ENCODE assay signal across 7 mouse cellular contexts in genomic region chr17:90696071-90696800, GRCm38 (mm10).
A peak's percentile ranks its signal among the peaks of the same experiment; 100 is the strongest.
DNase-seq lines count a peak whose midpoint lies in the region; ATAC-seq and TF ChIP-seq lines count a peak whose summit lies in the region.

No protein-coding gene starts in this region.

- no peak overlapping the region for H3ac ChIP-seq in C2C12 (ENCODE audit: control insufficient read depth, insufficient read length, low read depth)

- no peaks in the 10 kb centered on the region for H3K27me3 ChIP-seq in C2C12 (ENCODE audit: control insufficient read depth, insufficient read depth, insufficient read length)
- peaks cover 30% of the 10 kb centered on the region for H3K27me3 ChIP-seq in forebrain, embryonic 12.5 days
- H3K27me3 ChIP-seq in midbrain, embryonic 12.5 days = no peaks in the 10 kb centered on the region
- no peaks in the 10 kb centered on the region for H3K27me3 ChIP-seq in liver, postnatal 0 days (ENCODE audit: insufficient read depth, low read length)

- no peak overlapping the region for H3K4me3 ChIP-seq in C2C12 (ENCODE audit: insufficient read depth, poor library complexity, severe bottlenecking)
- H3K4me3 ChIP-seq in forebrain, embryonic 12.5 days (replicated peaks) = no peak overlapping the region
- H3K4me3 ChIP-seq in midbrain, embryonic 12.5 days = no peak overlapping the region
- no peak overlapping the region for H3K4me3 ChIP-seq in liver, postnatal 0 days (ENCODE audit: low read depth, low read length)

- H3K27ac ChIP-seq in forebrain, embryonic 12.5 days = peak overlapping the region; percentile 87
- H3K27ac ChIP-seq in midbrain, embryonic 12.5 days (replicated peaks) = peak overlapping the region; percentile 89
- H3K27ac ChIP-seq in liver, postnatal 0 days (ENCODE audit: low read depth) = no peak overlapping the region

- peaks cover 15% of the 10 kb centered on the region for H3K4me1 ChIP-seq in forebrain, embryonic 12.5 days
- H3K4me1 ChIP-seq in midbrain, embryonic 12.5 days = peaks cover 18% of the 10 kb centered on the region
- H3K4me1 ChIP-seq in liver, postnatal 0 days (ENCODE audit: insufficient read depth) = no peaks in the 10 kb centered on the region

- no peak for TF ChIP-seq CTCF in C2C12 (IDR thresholded peaks at IDR 0.05; ENCODE audit: control insufficient read depth, insufficient read depth, insufficient read length)
- TF ChIP-seq CTCF in liver, postnatal 0 days (IDR thresholded peaks at IDR 0.05; ENCODE audit: low read depth) = no peak

- no peaks in the 10 kb centered on the region for H3K79me2 ChIP-seq in C2C12 (ENCODE audit: control insufficient read depth, insufficient read depth)

- H3K4me2 ChIP-seq in forebrain, embryonic 12.5 days = peak overlapping the region; percentile 8
- H3K4me2 ChIP-seq in midbrain, embryonic 12.5 days (replicated peaks) = peak overlapping the region; percentile 27
- H3K4me2 ChIP-seq in liver, postnatal 0 days (ENCODE audit: low read depth, low read length) = no peak overlapping the region

- no peaks in the 10 kb centered on the region for H3K36me3 ChIP-seq in C2C12 (ENCODE audit: control insufficient read depth, insufficient read depth)
- H3K36me3 ChIP-seq in forebrain, embryonic 12.5 days (replicated peaks) = no peaks in the 10 kb centered on the region
- no peaks in the 10 kb centered on the region for H3K36me3 ChIP-seq in midbrain, embryonic 12.5 days
- no peaks in the 10 kb centered on the region for H3K36me3 ChIP-seq in liver, postnatal 0 days (replicated peaks; ENCODE audit: insufficient read depth, low read length)

- WGBS in forebrain, embryonic 12.5 days = 2% methylated on average over 6 of the region's 6 CpGs
- 9% methylated on average over 6 of the region's 6 CpGs for WGBS in midbrain, embryonic 12.5 days
- WGBS in liver, postnatal 0 days (ENCODE audit: insufficient replicate concordance) = 37% methylated on average over 6 of the region's 6 CpGs

- no peak overlapping the region for H3K9ac ChIP-seq in forebrain, embryonic 12.5 days
- no peak overlapping the region for H3K9ac ChIP-seq in midbrain, embryonic 12.5 days (replicated peaks)
- no peak overlapping the region for H3K9ac ChIP-seq in liver, postnatal 0 days (replicated peaks)

- no peaks in the 10 kb centered on the region for H3K79me3 ChIP-seq in C2C12 (ENCODE audit: low read depth)

- TF ChIP-seq EP300 in liver, postnatal 0 days (IDR thresholded peaks at IDR 0.05; ENCODE audit: low read depth) = no peak

- DNase-seq in Muller cell, postnatal 12 days (ENCODE audit: inconsistent ontology term) = peak; percentile 87
- no peak for DNase-seq in adrenal gland, adult (ENCODE audit: inconsistent age in 2 of 2, low spot score in 1 of 2)
- DNase-seq in layer of hippocampus, adult 11-12 months (ENCODE audit: low spot score) = no peak
- no peak for DNase-seq in liver, postnatal 0 days

- no peaks in the 10 kb centered on the region for H3K9me3 ChIP-seq in forebrain, embryonic 12.5 days
- H3K9me3 ChIP-seq in midbrain, embryonic 12.5 days = no peaks in the 10 kb centered on the region
- no peaks in the 10 kb centered on the region for H3K9me3 ChIP-seq in liver, postnatal 0 days (ENCODE audit: low read length)

- peak; percentile 89 for ATAC-seq in forebrain, embryonic 12.5 days (ENCODE audit: low FRiP score)
- peak; percentile 90 for ATAC-seq in midbrain, embryonic 12.5 days (ENCODE audit: low FRiP score, low read depth)
- ATAC-seq in liver, postnatal 0 days = no peak

TF ChIP-seq in C2C12, 6 proteins besides CTCF, POLR2A, EP300 and RAD21:
- TF ChIP-seq USF1 (IDR thresholded peaks at IDR 0.05; ENCODE audit: low read depth) (no peak), MYOG (IDR thresholded peaks at IDR 0.05; ENCODE audit: control insufficient read depth, extremely low read depth, insufficient read length) (no peak), MYOD1 (IDR thresholded peaks at IDR 0.05; ENCODE audit: control insufficient read depth, insufficient read length, low read depth) (peak; percentile 48), FOSL1 (IDR thresholded peaks at IDR 0.05; ENCODE audit: insufficient read depth, low read length, poor library complexity, severe bottlenecking) (no peak), CEBPB (IDR thresholded peaks at IDR 0.05; ENCODE audit: low read depth) (no peak), MAX (IDR thresholded peaks at IDR 0.05) (no peak)
